17 mouse cellular contexts compared by ENCODE assay signal in genomic region chr7:63085954-63086353, GRCm38 (mm10).
DNase-seq lines count a peak whose midpoint lies in the region.
"Had no signal": no experiment of that assay in that cellular context is flagged by ENCODE, and none has a peak within 500 bp of the region (broad histone marks: within the 10 kb centered on the region; RNA-seq: fewer than 3 reads in every experiment).

No protein-coding gene starts in this region.

- peak; percentile 7 to 28 for DNase-seq in left cerebral cortex, postnatal 14 days (ENCODE audit: low spot score in 2 of 2)
- DNase-seq in left cerebral cortex, adult 11 months (ENCODE audit: low spot score) = no peak
- DNase-seq in right cerebral cortex, adult 18-20 months = peak; percentile 5
- no peak for DNase-seq in right cerebral cortex, postnatal 14 days
- peak; percentile 43 for DNase-seq in brain, adult 2 months (ENCODE audit: low read depth, low spot score)
- peak; percentile 35 for DNase-seq in telencephalon, adult 2 months (ENCODE audit: low read depth, low spot score)
- no peak for DNase-seq in adipocyte (ENCODE audit: low spot score)
- DNase-seq: adrenal gland, adult 8-10 months; adrenal gland, postnatal 14 days; adrenal gland, postnatal 36 days; cerebellum, adult 11 months; cerebellum, adult 18-20 months; cerebellum, adult 8-10 months; cerebellum, adult 9-11 months; cerebellum, postnatal 14 days; cerebellum, postnatal 36 days; embryo, embryonic 11 days had no signal

- intact Hi-C loops in left cerebral cortex, postnatal 14 days (cut with DNase I) = no loop called here

Comparison
In these comparisons a context has a peak if more than half of its experiments do, and no peak if none do; other contexts are left out.
1. DNase-seq: peak in left cerebral cortex, postnatal 14 days (2 of 2), right cerebral cortex, adult 18-20 months (single experiment), brain, adult 2 months (single experiment) and telencephalon, adult 2 months (single experiment); none in left cerebral cortex, adult 11 months (single experiment), right cerebral cortex, postnatal 14 days (single experiment) and adipocyte (single experiment).